Mouse (Mus musculus): Measurements from ENCODE around the gene Ankrd33b. TPM values are rescaled to one million over a fixed set of nuclear protein-coding genes. Genes with fewer than 3 reads are reported as not detected.

The Ankrd33b gene
- polyA plus RNA-seq, 1 experiment from 2014 or later, result 3.5 TPM

- H3K4me3 ChIP-seq, result no peak overlapping the region
- H3K9me3 ChIP-seq (replicated peaks), result no peaks in the 10 kb centered on the region
- no peak overlapping the region for H3K4me2 ChIP-seq
- 94% methylated on average over 13 of the region's 13 CpGs for WGBS
- no peak overlapping the region for H3K9ac ChIP-seq
- H3K27ac ChIP-seq, result no peak overlapping the region
- no peak for ATAC-seq (replicated peaks; ENCODE audit: insufficient number of reproducible peaks, insufficient read depth, low FRiP score, low read depth)
- H3K36me3 ChIP-seq, result no peaks in the 10 kb centered on the region
- H3K27me3 ChIP-seq, result no peaks in the 10 kb centered on the region
- H3K4me1 ChIP-seq (replicated peaks), result peaks cover 23% of the 10 kb centered on the region
Observed at GRCm38 (mm10) chr15:31398769-31399168, 31.2 kb upstream of the Ankrd33b start.

- Histone ChIP-seq H3K27me3 (no peaks in the 10 kb centered on the region), H3K36me3 (no peaks in the 10 kb centered on the region), H3K4me1 (replicated peaks) (peaks cover 27% of the 10 kb centered on the region), H3K4me2 (no peak overlapping the region), H3K9ac (no peak overlapping the region), H3K27ac (peak overlapping the region; percentile 92), H3K4me3 (no peak overlapping the region), H3K9me3 (replicated peaks) (no peaks in the 10 kb centered on the region)
- WGBS, result 83% methylated on average over 3 of the region's 3 CpGs
- ATAC-seq (replicated peaks; ENCODE audit: insufficient number of reproducible peaks, insufficient read depth, low FRiP score, low read depth), result no peak
Observed at GRCm38 (mm10) chr15:31397379-31397778, 29.9 kb upstream of the Ankrd33b start.

- Histone ChIP-seq H3K36me3 (no peaks in the 10 kb centered on the region), H3K27ac (peak overlapping the region; percentile 92), H3K4me1 (replicated peaks) (peaks cover 31% of the 10 kb centered on the region), H3K27me3 (no peaks in the 10 kb centered on the region), H3K9ac (no peak overlapping the region), H3K4me2 (peak overlapping the region; percentile 24), H3K9me3 (replicated peaks) (no peaks in the 10 kb centered on the region), H3K4me3 (no peak overlapping the region)
- 41% methylated on average over 5 of the region's 5 CpGs for WGBS
- ATAC-seq (replicated peaks; ENCODE audit: insufficient number of reproducible peaks, insufficient read depth, low FRiP score, low read depth), result peak; percentile 80
Observed at GRCm38 (mm10) chr15:31396755-31397154, 29.2 kb upstream of the Ankrd33b start.

- ATAC-seq (replicated peaks; ENCODE audit: insufficient number of reproducible peaks, insufficient read depth, low FRiP score, low read depth), result no peak
- peak overlapping the region; percentile 92 for H3K27ac ChIP-seq
- no peak overlapping the region for H3K4me2 ChIP-seq
- no peaks in the 10 kb centered on the region for H3K36me3 ChIP-seq
- H3K9ac ChIP-seq, result no peak overlapping the region
- 62% methylated on average over 4 of the region's 4 CpGs for WGBS
- no peak overlapping the region for H3K4me3 ChIP-seq
- no peaks in the 10 kb centered on the region for H3K9me3 ChIP-seq (replicated peaks)
- H3K4me1 ChIP-seq (replicated peaks), result peaks cover 31% of the 10 kb centered on the region
- no peaks in the 10 kb centered on the region for H3K27me3 ChIP-seq
Observed at GRCm38 (mm10) chr15:31395986-31396385, 28.5 kb upstream of the Ankrd33b start.

- no peaks in the 10 kb centered on the region for H3K9me3 ChIP-seq (replicated peaks)
- H3K4me3 ChIP-seq, result no peak overlapping the region
- WGBS, result 76% methylated on average over 6 of the region's 6 CpGs
- peaks cover 27% of the 10 kb centered on the region for H3K4me1 ChIP-seq (replicated peaks)
- no peaks in the 10 kb centered on the region for H3K27me3 ChIP-seq
- no peak overlapping the region for H3K9ac ChIP-seq
- H3K27ac ChIP-seq, result no peak overlapping the region
- no peak overlapping the region for H3K4me2 ChIP-seq
- no peak for ATAC-seq (replicated peaks; ENCODE audit: insufficient number of reproducible peaks, insufficient read depth, low FRiP score, low read depth)
- H3K36me3 ChIP-seq, result no peaks in the 10 kb centered on the region
Observed at GRCm38 (mm10) chr15:31393402-31393801, 25.9 kb upstream of the Ankrd33b start.

- H3K36me3 ChIP-seq, result no peaks in the 10 kb centered on the region
- H3K27me3 ChIP-seq, result no peaks in the 10 kb centered on the region
- no peaks in the 10 kb centered on the region for H3K9me3 ChIP-seq (replicated peaks)
- WGBS, result 72% methylated on average over 7 of the region's 7 CpGs
- H3K4me2 ChIP-seq, result no peak overlapping the region
- no peak overlapping the region for H3K9ac ChIP-seq
- H3K4me3 ChIP-seq, result no peak overlapping the region
- ATAC-seq (replicated peaks; ENCODE audit: insufficient number of reproducible peaks, insufficient read depth, low FRiP score, low read depth), result no peak
- no peak overlapping the region for H3K27ac ChIP-seq
- peaks cover 27% of the 10 kb centered on the region for H3K4me1 ChIP-seq (replicated peaks)
Observed at GRCm38 (mm10) chr15:31392705-31393104, 25.2 kb upstream of the Ankrd33b start.

- no peaks in the 10 kb centered on the region for H3K9me3 ChIP-seq (replicated peaks)
- WGBS, result 59% methylated on average over 4 of the region's 4 CpGs
- no peaks in the 10 kb centered on the region for H3K27me3 ChIP-seq
- H3K27ac ChIP-seq, result peak overlapping the region; percentile 28; the same call in 1 of the 2 replicates
- H3K36me3 ChIP-seq, result no peaks in the 10 kb centered on the region
- H3K4me3 ChIP-seq, result no peak overlapping the region
- H3K4me1 ChIP-seq (replicated peaks), result peaks cover 22% of the 10 kb centered on the region
- H3K4me2 ChIP-seq, result no peak overlapping the region
- no peak overlapping the region for H3K9ac ChIP-seq
- no peak for ATAC-seq (replicated peaks; ENCODE audit: insufficient number of reproducible peaks, insufficient read depth, low FRiP score, low read depth)
Observed at GRCm38 (mm10) chr15:31392135-31392534, 24.6 kb upstream of the Ankrd33b start.

- no peaks in the 10 kb centered on the region for H3K9me3 ChIP-seq (replicated peaks)
- H3K4me3 ChIP-seq, result no peak overlapping the region
- no peaks in the 10 kb centered on the region for H3K27me3 ChIP-seq
- H3K36me3 ChIP-seq, result no peaks in the 10 kb centered on the region
- H3K4me2 ChIP-seq, result no peak overlapping the region
- ATAC-seq (replicated peaks; ENCODE audit: insufficient number of reproducible peaks, insufficient read depth, low FRiP score, low read depth), result peak; percentile 83
- 21% methylated on average over 11 of the region's 11 CpGs for WGBS
- peak overlapping the region; percentile 24; the same call in 1 of the 2 replicates for H3K27ac ChIP-seq
- peaks cover 11% of the 10 kb centered on the region for H3K4me1 ChIP-seq (replicated peaks)
- H3K9ac ChIP-seq, result no peak overlapping the region
Observed at GRCm38 (mm10) chr15:31381936-31382468, 14.5 kb upstream of the Ankrd33b start.

GRCm38 (mm10) chr15:31379471-31379870, 11.9 kb upstream of the Ankrd33b start:
- Histone ChIP-seq H3K9me3 (replicated peaks) (no peaks in the 10 kb centered on the region), H3K27ac (no peak overlapping the region), H3K4me3 (no peak overlapping the region), H3K9ac (no peak overlapping the region), H3K27me3 (no peaks in the 10 kb centered on the region), H3K4me2 (no peak overlapping the region), H3K4me1 (replicated peaks) (peaks cover 14% of the 10 kb centered on the region), H3K36me3 (no peaks in the 10 kb centered on the region)
- ATAC-seq (replicated peaks; ENCODE audit: insufficient number of reproducible peaks, insufficient read depth, low FRiP score, low read depth), result no peak
- 77% methylated on average over 3 of the region's 3 CpGs for WGBS

- Histone ChIP-seq H3K9ac (no peak overlapping the region), H3K27ac (no peak overlapping the region), H3K27me3 (no peaks in the 10 kb centered on the region), H3K4me3 (no peak overlapping the region), H3K4me1 (replicated peaks) (peaks cover 3% of the 10 kb centered on the region), H3K36me3 (no peaks in the 10 kb centered on the region), H3K4me2 (no peak overlapping the region), H3K9me3 (replicated peaks) (no peaks in the 10 kb centered on the region)
- WGBS, result 18% methylated on average over 4 of the region's 4 CpGs
- ATAC-seq (replicated peaks; ENCODE audit: insufficient number of reproducible peaks, insufficient read depth, low FRiP score, low read depth), result no peak
Observed at GRCm38 (mm10) chr15:31375212-31375611, 7.7 kb upstream of the Ankrd33b start.

GRCm38 (mm10) chr15:31369125-31369612, 1.6 kb upstream of the Ankrd33b start:
- no peaks in the 10 kb centered on the region for H3K9me3 ChIP-seq (replicated peaks)
- peaks cover 34% of the 10 kb centered on the region for H3K4me1 ChIP-seq (replicated peaks)
- peak overlapping the region; percentile 33 for H3K4me2 ChIP-seq
- no peaks in the 10 kb centered on the region for H3K36me3 ChIP-seq
- H3K4me3 ChIP-seq, result no peak overlapping the region
- no peak overlapping the region for H3K9ac ChIP-seq
- WGBS, result 15% methylated on average over 12 of the region's 12 CpGs
- no peak for ATAC-seq (replicated peaks; ENCODE audit: insufficient number of reproducible peaks, insufficient read depth, low FRiP score, low read depth)
- peaks cover 23% of the 10 kb centered on the region for H3K27me3 ChIP-seq
- H3K27ac ChIP-seq, result no peak overlapping the region

GRCm38 (mm10) chr15:31368556-31368955, 1.0 kb upstream of the Ankrd33b start:
- Histone ChIP-seq H3K4me2 (peak overlapping the region; percentile 99; the same call in 1 of the 2 replicates), H3K9me3 (replicated peaks) (no peaks in the 10 kb centered on the region), H3K4me1 (replicated peaks) (peaks cover 34% of the 10 kb centered on the region), H3K27ac (no peak overlapping the region), H3K9ac (no peak overlapping the region), H3K36me3 (no peaks in the 10 kb centered on the region), H3K4me3 (no peak overlapping the region; the same call in 1 of the 2 replicates), H3K27me3 (peaks cover 23% of the 10 kb centered on the region)
- ATAC-seq (replicated peaks; ENCODE audit: insufficient number of reproducible peaks, insufficient read depth, low FRiP score, low read depth), result no peak
- WGBS, result 38% methylated on average over 8 of the region's 8 CpGs

Data from heart, embryonic 15.5 days (tissue).